Mouse (Mus musculus) midbrain, embryonic 11.5 days (tissue): ENCODE results near the gene Nphp3. TPM values are rescaled to one million over a fixed set of nuclear protein-coding genes. Genes with fewer than 3 reads are reported as not detected.

ENCODE experiments used
- ATAC-seq: fragments of 200-750 bp; cut with Nextera tagmentation; 2 replicates; pipeline ENCODE4 v1.8.0; 2017; ENCODE audit warnings: moderate TSS enrichment, moderate library complexity; ENCODE audit not compliant: low FRiP score
- DNase-seq: peaks from one replicate; pipeline ENCODE4 v3.0.0; 2015; ENCODE audit warnings: low spot score; ENCODE audit errors: missing footprints
- H3K27ac ChIP-seq: fragments of 300-500 bp; sonication (generic); 2 replicates; pipeline ENCODE4 v1.5.1; 2014; ENCODE audit warnings: low read depth, low read length
- H3K27me3 ChIP-seq: fragments of 300-500 bp; sonication (generic); 2 replicates; pipeline ENCODE4 v1.6.1; 2014; ENCODE audit warnings: mild to moderate bottlenecking, low read length, moderate library complexity, mixed read lengths; ENCODE audit not compliant: control insufficient read depth, insufficient read depth
- H3K36me3 ChIP-seq: fragments of 300-500 bp; sonication (generic); 2 replicates; pipeline ENCODE4 v1.6.1; 2014; ENCODE audit warnings: mild to moderate bottlenecking, low read length, moderate library complexity, mixed read lengths; ENCODE audit not compliant: control insufficient read depth, insufficient read depth
- H3K4me1 ChIP-seq: fragments of 300-500 bp; sonication (generic); 2 replicates; pipeline ENCODE4 v1.6.1; 2014; ENCODE audit warnings: low read length; ENCODE audit not compliant: control insufficient read depth, insufficient read depth
- H3K4me2 ChIP-seq: fragments of 300-500 bp; sonication (generic); 2 replicates; pipeline ENCODE4 v1.6.1; 2014; ENCODE audit warnings: mild to moderate bottlenecking, moderate library complexity
- H3K4me3 ChIP-seq: fragments of 300-500 bp; sonication (generic); 2 replicates; pipeline ENCODE4 v1.5.1; 2014; ENCODE audit warnings: low read depth, low read length
- H3K9ac ChIP-seq: fragments of 300-500 bp; sonication (generic); 2 replicates; pipeline ENCODE4 v1.6.1; 2014; ENCODE audit warnings: low read length
- H3K9me3 ChIP-seq: fragments of 300-500 bp; sonication (generic); 2 replicates; pipeline ENCODE4 v1.6.1; 2016; ENCODE audit warnings: low read length; ENCODE audit not compliant: control insufficient read depth
- WGBS: fragments of 180-500 bp; shearing (Covaris S2); extraction: QIAGEN DNeasy Blood & Tissue Kit; methylation state at CpG from one replicate; pipeline ENCODE4 v1.1.7; 2014; 5-methylcytosine and 5-hydroxymethylcytosine counted together
- polyA plus RNA-seq: library from polyadenylated mRNA; unstranded; fragments of >200 nt; fragmentation: Nextera tagmentation; extraction: Ambion mirVana; gene quantifications from 2 replicates; pipeline ENCODE4 v1.2.1, GENCODE M21; 2014

Gene Nphp3
- 3.3 and 3.5 TPM in 2 replicates for polyA plus RNA-seq

DNA sequence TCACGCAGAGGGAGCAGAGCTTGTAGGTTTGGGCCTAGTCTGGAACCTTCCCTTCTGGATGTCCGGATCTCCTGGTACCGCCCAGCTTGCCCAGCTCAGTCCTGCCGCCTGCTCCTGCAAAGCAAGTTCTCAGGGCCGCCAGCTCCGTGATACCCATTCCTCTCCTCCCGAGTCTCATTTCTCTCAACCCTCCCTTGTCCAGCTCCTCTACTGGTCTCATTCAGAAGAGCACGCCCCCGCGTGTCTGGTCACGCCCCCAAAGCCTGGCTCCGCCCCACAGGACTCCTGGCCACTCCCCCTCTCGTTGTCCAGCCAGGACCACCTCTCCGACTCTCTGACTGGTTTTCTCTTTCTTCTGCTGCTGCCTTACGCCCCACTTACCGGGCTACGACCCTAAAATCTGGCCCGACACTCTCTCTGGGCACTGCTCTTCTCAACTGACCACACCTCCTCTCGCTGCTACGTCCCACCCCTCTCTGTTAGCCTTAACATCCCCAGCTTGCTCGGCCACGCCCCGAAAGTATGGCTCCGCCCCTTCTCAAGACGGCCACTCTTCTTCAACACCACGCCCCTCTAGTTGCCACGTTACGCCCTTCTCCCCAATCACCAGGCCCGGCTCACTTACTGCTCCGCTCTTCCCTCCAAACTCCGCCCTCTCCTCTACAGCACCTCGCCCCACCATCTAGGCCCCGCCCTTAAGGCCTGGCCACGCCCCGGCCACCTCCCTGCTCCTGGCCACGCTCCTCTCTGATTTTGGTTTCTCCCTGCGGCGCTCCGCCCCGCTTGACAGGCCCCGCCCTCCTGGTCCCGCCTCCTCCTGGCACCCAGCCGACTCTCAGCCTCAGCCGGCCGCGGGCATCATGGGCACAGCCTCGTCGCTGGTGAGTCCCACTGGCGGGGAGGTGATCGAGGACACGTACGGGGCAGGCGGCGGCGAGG lies at the start of gene Nphp3:
Nphp3 (plus strand) TSS at position 624 of the 939 bp plus-strand sequence.
- peak within 1 kb of the TSS; percentile 75 for H3K4me2 ChIP-seq
- peak within 1 kb of the TSS; percentile 48; the same call in 1 of the 2 replicates for H3K27ac ChIP-seq
- no peaks in the 10 kb centered on the region for H3K9me3 ChIP-seq
- ATAC-seq (peak; percentile 98), DNase-seq (peak; percentile 100)
- peak within 1 kb of the TSS; percentile 60 for H3K4me3 ChIP-seq
- no peaks in the 10 kb centered on the region for H3K4me1 ChIP-seq
- under 1% methylated on average over 55 of the region's 55 CpGs for WGBS
- no peaks in the 10 kb centered on the region for H3K36me3 ChIP-seq
- peak within 1 kb of the TSS; percentile 62 for H3K9ac ChIP-seq
- no peaks in the 10 kb centered on the region for H3K27me3 ChIP-seq

DNA sequence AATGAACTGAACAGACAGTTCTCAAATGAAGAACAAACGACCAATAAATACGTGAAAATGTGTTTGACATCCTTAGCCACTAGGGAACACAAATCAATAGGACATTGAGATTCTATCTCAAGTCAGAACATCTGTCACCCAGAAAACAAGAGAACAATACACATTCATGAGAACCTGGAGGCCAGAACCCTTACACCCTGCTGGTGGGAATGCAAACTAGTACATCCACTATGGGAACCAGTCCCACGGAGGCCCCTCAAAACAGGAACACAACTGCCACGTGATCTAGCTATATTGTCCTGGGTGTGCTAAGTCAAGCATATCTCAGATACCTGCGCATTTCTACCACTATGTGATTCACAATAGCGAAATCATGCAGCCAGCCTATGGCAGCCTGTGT lies 43.6 kb upstream of the Nphp3 start:
- Histone ChIP-seq H3K36me3 (no peaks in the 10 kb centered on the region), H3K4me1 (no peaks in the 10 kb centered on the region), H3K9me3 (no peaks in the 10 kb centered on the region), H3K27me3 (no peaks in the 10 kb centered on the region), H3K9ac (no peak overlapping the region), H3K4me2 (no peak overlapping the region), H3K4me3 (no peak overlapping the region), H3K27ac (no peak overlapping the region)
- ATAC-seq, result no peak
- no peak for DNase-seq
- WGBS, result 79% methylated on average over 6 of the region's 6 CpGs

DNA sequence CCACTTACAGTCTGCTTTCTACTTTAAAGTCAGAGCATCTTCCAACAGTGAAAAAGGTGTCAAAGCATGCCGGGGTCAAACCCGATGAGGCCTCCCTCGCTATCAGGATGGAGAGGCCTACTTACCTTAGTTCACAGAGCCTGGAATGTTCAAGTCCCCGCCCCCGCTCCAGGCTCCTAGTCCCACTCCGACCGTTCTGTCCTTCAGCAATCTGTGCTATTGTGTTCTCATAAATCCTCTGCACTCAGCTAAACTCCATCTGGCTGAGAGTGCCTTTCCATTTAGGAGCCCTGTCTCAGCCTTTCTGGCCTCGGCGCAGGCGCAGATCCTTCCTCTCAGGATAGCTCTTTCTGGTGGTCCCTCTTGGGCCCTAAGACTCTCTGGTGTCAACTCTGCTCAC lies 42.4 kb upstream of the Nphp3 start:
- H3K27me3 ChIP-seq, result no peaks in the 10 kb centered on the region
- H3K9ac ChIP-seq, result no peak overlapping the region
- no peaks in the 10 kb centered on the region for H3K36me3 ChIP-seq
- H3K9me3 ChIP-seq, result no peaks in the 10 kb centered on the region
- WGBS, result 80% methylated on average over 10 of the region's 10 CpGs
- H3K27ac ChIP-seq, result no peak overlapping the region
- H3K4me2 ChIP-seq, result no peak overlapping the region
- DNase-seq (no peak), ATAC-seq (no peak)
- no peak overlapping the region for H3K4me3 ChIP-seq
- no peaks in the 10 kb centered on the region for H3K4me1 ChIP-seq

DNA sequence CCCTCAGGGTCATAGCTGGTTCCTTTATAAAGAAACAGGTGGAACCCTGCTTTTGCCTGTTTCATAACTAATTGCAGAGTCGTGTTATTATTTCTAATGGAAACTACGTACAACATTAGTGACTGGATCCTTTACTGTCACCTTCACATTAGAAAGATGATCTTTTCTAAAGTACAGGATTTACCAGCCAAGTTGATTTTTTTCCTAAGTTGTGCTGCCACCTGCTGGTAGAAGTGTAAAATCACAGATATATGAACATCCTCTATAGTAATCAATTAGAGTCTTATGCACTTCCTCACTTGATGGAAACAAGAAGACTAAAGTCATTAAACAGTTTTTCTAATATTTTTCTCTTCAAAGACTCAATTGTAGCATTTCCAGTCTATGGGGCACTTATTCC lies 5.8 kb upstream of the Nphp3 start:
- DNase-seq (peak; percentile 92), ATAC-seq (no peak)
- 16% methylated on average over 2 of the region's 2 CpGs for WGBS
- no peaks in the 10 kb centered on the region for H3K36me3 ChIP-seq
- H3K27me3 ChIP-seq, result no peaks in the 10 kb centered on the region
- no peak overlapping the region for H3K4me3 ChIP-seq
- no peak overlapping the region for H3K9ac ChIP-seq
- no peak overlapping the region for H3K4me2 ChIP-seq
- H3K9me3 ChIP-seq, result no peaks in the 10 kb centered on the region
- no peak overlapping the region for H3K27ac ChIP-seq
- no peaks in the 10 kb centered on the region for H3K4me1 ChIP-seq

DNA sequence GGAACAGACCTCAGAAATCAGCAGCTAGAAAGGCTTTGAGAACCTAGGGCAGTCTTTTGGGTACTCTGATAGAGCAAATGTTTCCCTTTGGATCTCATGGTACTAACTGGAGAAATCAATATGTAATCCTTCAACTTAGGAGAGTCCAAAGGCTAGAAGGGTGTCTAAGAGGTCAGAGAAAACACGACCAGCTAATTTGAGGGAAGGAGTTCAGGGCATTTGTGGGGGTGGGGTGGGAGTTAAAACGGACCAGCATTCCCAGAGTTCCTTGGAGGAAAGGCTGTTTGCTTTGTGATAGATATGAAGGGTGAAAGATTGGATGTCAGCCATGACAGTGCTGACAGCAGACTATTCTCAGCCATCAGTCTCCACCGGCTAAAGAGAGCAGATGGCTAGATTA lies 1.7 kb upstream of the Nphp3 start:
- Histone ChIP-seq H3K9me3 (no peaks in the 10 kb centered on the region), H3K4me1 (no peaks in the 10 kb centered on the region), H3K4me3 (no peak overlapping the region), H3K27ac (no peak overlapping the region), H3K9ac (no peak overlapping the region), H3K36me3 (no peaks in the 10 kb centered on the region), H3K4me2 (no peak overlapping the region), H3K27me3 (no peaks in the 10 kb centered on the region)
- WGBS, result 70% methylated on average over 3 of the region's 3 CpGs
- ATAC-seq (no peak), DNase-seq (no peak)

DNA sequence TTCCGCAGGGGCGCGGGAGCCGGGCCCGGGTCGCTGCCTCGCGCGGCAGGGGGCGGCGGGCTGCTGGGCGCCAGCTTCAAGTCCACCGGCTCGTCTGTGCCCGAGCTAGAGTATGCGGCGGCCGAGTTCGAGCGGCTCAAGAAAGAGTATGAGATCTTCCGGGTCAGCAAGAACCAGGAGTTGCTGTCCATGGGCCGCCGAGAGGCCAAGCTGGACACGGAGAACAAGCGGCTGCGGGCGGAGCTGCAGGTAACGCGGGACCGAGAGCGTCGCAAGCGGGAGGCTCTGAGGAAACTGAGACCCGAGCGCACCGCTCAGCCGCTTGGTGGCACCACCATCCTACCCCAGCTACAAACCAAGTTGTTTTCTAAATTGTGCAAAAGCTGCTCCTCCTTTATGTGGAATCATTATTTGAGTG lies 578 bp downstream of the Nphp3 start:
- under 1% methylated on average over 36 of the region's 37 CpGs for WGBS
- peak overlapping the region; percentile 62 for H3K9ac ChIP-seq
- peak overlapping the region; percentile 7; the same call in 1 of the 2 replicates for H3K27ac ChIP-seq
- no peaks in the 10 kb centered on the region for H3K4me1 ChIP-seq
- DNase-seq (peak; percentile 95), ATAC-seq (peak; percentile 49)
- no peaks in the 10 kb centered on the region for H3K36me3 ChIP-seq
- H3K4me3 ChIP-seq, result peak overlapping the region; percentile 60
- H3K27me3 ChIP-seq, result no peaks in the 10 kb centered on the region
- H3K9me3 ChIP-seq, result no peaks in the 10 kb centered on the region
- H3K4me2 ChIP-seq, result peak overlapping the region; percentile 75

DNA sequence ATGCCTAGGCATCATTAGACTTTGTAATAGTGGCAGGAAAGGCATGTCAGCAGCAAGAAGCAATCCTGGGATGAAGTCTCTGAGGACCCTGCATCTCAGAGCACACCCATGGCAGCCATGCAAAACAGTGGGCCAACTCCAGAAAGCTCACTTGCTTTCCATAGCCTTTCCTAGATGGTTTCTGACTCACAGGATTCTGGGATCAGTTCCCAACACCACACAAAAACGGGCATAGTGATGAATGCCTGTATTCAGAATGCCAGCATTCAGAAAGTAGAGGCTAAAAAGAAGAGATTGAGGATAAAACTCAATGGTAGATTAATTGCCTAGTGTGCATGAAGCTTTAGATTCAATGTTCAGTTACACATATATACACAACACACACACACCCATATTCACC lies 12.2 kb downstream of the Nphp3 start:
- H3K4me1 ChIP-seq, result no peaks in the 10 kb centered on the region
- H3K27me3 ChIP-seq, result no peaks in the 10 kb centered on the region
- H3K9ac ChIP-seq, result no peak overlapping the region
- no peak overlapping the region for H3K27ac ChIP-seq
- ATAC-seq (no peak), DNase-seq (no peak)
- H3K4me2 ChIP-seq, result no peak overlapping the region
- no peak overlapping the region for H3K4me3 ChIP-seq
- no peaks in the 10 kb centered on the region for H3K9me3 ChIP-seq
- H3K36me3 ChIP-seq, result no peaks in the 10 kb centered on the region
- WGBS, result 69% methylated on average over 1 of the region's 1 CpGs

DNA sequence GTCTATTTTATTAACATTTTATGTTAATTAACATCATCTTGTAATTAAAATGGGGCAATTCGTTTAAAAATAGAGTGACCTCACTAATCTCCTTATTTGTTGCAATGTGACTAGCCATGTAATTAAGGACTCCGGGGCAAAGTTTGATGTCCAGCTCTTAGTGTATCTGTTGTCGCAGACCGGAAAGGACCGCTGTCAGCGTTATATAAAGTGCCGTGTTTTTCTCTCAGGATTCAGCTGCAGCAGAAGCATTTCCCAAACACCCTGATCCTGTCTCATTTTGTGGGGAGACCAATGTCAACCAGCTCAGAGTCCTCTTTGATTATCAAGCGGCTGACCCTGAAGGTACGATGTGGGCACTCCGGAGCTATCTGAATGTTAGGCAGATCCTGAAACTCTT lies 18.7 kb downstream of the Nphp3 start:
- Histone ChIP-seq H3K36me3 (no peaks in the 10 kb centered on the region), H3K4me2 (no peak overlapping the region), H3K27me3 (no peaks in the 10 kb centered on the region), H3K9me3 (no peaks in the 10 kb centered on the region), H3K27ac (no peak overlapping the region), H3K9ac (no peak overlapping the region), H3K4me1 (no peaks in the 10 kb centered on the region), H3K4me3 (no peak overlapping the region)
- WGBS, result 93% methylated on average over 10 of the region's 10 CpGs
- DNase-seq (no peak), ATAC-seq (no peak)

DNA sequence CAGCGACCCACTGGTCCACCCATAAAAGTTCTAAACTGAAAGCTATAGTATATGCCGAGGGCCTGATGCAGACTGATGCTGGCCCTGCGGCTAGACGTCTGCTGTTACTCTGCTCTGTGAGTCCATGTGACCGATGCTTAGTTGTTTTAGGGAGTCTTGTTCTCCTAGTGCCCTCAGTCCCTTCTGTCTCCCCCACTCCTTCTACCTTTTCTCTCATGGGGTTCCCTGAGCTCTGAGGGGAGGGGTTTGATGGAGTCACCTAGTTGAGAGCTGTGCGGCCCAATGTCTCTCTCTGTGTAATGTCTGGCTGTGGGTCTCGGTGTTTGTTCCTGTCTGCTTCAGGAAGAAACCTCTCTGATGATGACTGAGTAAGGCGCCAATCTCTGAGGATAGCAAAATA lies 24.8 kb downstream of the Nphp3 start:
- WGBS, result 97% methylated on average over 8 of the region's 8 CpGs
- Histone ChIP-seq H3K9ac (no peak overlapping the region), H3K27ac (no peak overlapping the region), H3K4me2 (no peak overlapping the region), H3K4me3 (no peak overlapping the region), H3K36me3 (peaks cover 4% of the 10 kb centered on the region), H3K27me3 (no peaks in the 10 kb centered on the region), H3K4me1 (no peaks in the 10 kb centered on the region), H3K9me3 (no peaks in the 10 kb centered on the region)
- DNase-seq (no peak), ATAC-seq (no peak)
